Mouse (Mus musculus) stomach, embryonic 16.5 days (tissue): ENCODE results near the gene Adh6b. TPM values are rescaled to one million over a fixed set of nuclear protein-coding genes. Genes with fewer than 3 reads are reported as not detected.

Experiments
- ATAC-seq: fragments of 200-750 bp; cut with Nextera tagmentation; 2 replicates; pipeline ENCODE4 v1.8.0; 2017; ENCODE audit warnings: moderate number of reproducible peaks, moderate TSS enrichment; ENCODE audit not compliant: insufficient read depth, low FRiP score
- H3K27ac ChIP-seq: fragments of 300-500 bp; sonication (generic); 2 replicates; pipeline ENCODE4 v1.5.1; 2014; ENCODE audit warnings: low read length
- H3K27me3 ChIP-seq: fragments of 300-500 bp; sonication (generic); 2 replicates; pipeline ENCODE4 v1.6.1; 2014; ENCODE audit warnings: low read length, control low read depth, mixed read lengths; ENCODE audit not compliant: control insufficient read depth, insufficient read depth
- H3K36me3 ChIP-seq: fragments of 300-500 bp; sonication (generic); 2 replicates; pipeline ENCODE4 v1.6.1; 2014; ENCODE audit warnings: low read length; ENCODE audit not compliant: control insufficient read depth, insufficient read depth
- H3K4me1 ChIP-seq: fragments of 300-500 bp; sonication (generic); 2 replicates; pipeline ENCODE4 v1.6.1; 2014; ENCODE audit warnings: low read length, control low read depth, mixed read lengths; ENCODE audit not compliant: control insufficient read depth, insufficient read depth
- H3K4me2 ChIP-seq: fragments of 300-500 bp; sonication (generic); 2 replicates; pipeline ENCODE4 v1.6.1; 2014; ENCODE audit warnings: low read depth, low read length, mixed read lengths
- H3K4me3 ChIP-seq: fragments of 300-500 bp; sonication (generic); replicated peaks from 2 replicates; pipeline ENCODE4 v1.5.1; 2014; ENCODE audit warnings: mild to moderate bottlenecking, low read length
- H3K9ac ChIP-seq: fragments of 300-500 bp; sonication (generic); 2 replicates; pipeline ENCODE4 v1.6.1; 2014; ENCODE audit warnings: low read length
- H3K9me3 ChIP-seq: fragments of 300-500 bp; sonication (generic); replicated peaks from 2 replicates; pipeline ENCODE4 v1.6.1; 2016; ENCODE audit warnings: low read length, control low read depth; ENCODE audit not compliant: control insufficient read depth
- WGBS: fragments of 180-500 bp; shearing (Covaris S2); extraction: QIAGEN DNeasy Blood & Tissue Kit; methylation state at CpG from one replicate; pipeline ENCODE4 v1.1.7; 2014; 5-methylcytosine and 5-hydroxymethylcytosine counted together
- polyA plus RNA-seq: library from polyadenylated mRNA; unstranded; fragments of >200 nt; fragmentation: Nextera tagmentation; extraction: Ambion mirVana; gene quantifications from 2 replicates; pipeline ENCODE4 v1.2.1, GENCODE M21; 2015

Adh6b gene
- polyA plus RNA-seq: 0.13 and 0.39 TPM in 2 replicates

GRCm38 (mm10) chr3:138341471-138341870 lies at the start of gene Adh6b:
Gene Adh6b (plus strand): TSS chr3:138341775.
- Histone ChIP-seq H3K4me2 (no peak within 1 kb of the TSS), H3K9me3 (no peaks in the 10 kb centered on the region), H3K36me3 (no peaks in the 10 kb centered on the region), H3K4me3 (no peak within 1 kb of the TSS), H3K4me1 (no peaks in the 10 kb centered on the region), H3K27me3 (no peaks in the 10 kb centered on the region), H3K9ac (no peak within 1 kb of the TSS), H3K27ac (no peak within 1 kb of the TSS)
- ATAC-seq: no peak
- WGBS: 75% methylated on average over 14 of the region's 14 CpGs

DNA sequence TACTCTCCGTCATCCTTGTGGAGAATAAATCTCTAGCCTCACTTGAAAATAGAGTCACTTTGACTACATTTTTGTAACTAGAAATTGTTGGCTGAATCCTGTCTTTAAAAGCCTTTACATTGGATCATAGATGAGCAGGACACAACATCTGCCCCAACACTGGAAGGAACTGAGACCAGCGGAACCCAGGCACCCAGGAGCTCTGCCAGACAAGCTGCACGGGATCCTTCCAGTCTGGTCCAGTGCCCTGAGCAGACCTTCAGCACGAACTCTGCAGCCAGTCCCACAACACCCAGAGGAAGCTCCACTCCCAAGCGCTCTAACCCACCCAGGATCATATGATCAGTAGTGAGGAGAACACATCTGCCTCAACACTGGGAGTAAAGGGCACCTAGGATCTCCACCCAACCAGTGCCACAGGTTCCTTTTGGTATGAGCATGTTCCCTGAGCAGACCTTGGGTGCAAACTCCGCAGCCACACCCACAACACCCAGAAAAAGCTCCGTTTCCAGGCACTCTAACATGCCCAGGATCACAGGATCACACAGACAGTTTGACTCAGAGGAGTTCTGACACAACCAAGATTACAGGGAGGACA lies 48.2 kb upstream of the Adh6b start:
- H3K4me3 ChIP-seq: no peak overlapping the region
- ATAC-seq: no peak
- H3K9me3 ChIP-seq: peaks cover 11% of the 10 kb centered on the region; the same call in 1 of the 2 replicates
- H3K27ac ChIP-seq: no peak overlapping the region
- H3K9ac ChIP-seq: no peak overlapping the region
- H3K4me2 ChIP-seq: no peak overlapping the region
- H3K27me3 ChIP-seq: no peaks in the 10 kb centered on the region
- no peaks in the 10 kb centered on the region for H3K4me1 ChIP-seq
- H3K36me3 ChIP-seq: 0 out of 2 replicates have a peak, but pooled peaks cover 4% of the 10 kb centered on the region
- WGBS: 83% methylated on average over 7 of the region's 7 CpGs

GRCm38 (mm10) chr3:138300130-138300529 lies 41.4 kb upstream of the Adh6b start:
- 0 out of 2 replicates have a peak, but pooled peaks cover 4% of the 10 kb centered on the region for H3K36me3 ChIP-seq
- ATAC-seq: no peak
- 86% methylated on average over 9 of the region's 9 CpGs for WGBS
- no peak overlapping the region for H3K27ac ChIP-seq
- H3K4me2 ChIP-seq: no peak overlapping the region
- peaks cover 14% of the 10 kb centered on the region; the same call in 1 of the 2 replicates for H3K9me3 ChIP-seq
- no peak overlapping the region for H3K9ac ChIP-seq
- peaks cover 13% of the 10 kb centered on the region for H3K4me1 ChIP-seq
- no peaks in the 10 kb centered on the region for H3K27me3 ChIP-seq
- H3K4me3 ChIP-seq: no peak overlapping the region

GRCm38 (mm10) chr3:138302676-138303075 lies 38.9 kb upstream of the Adh6b start:
- Histone ChIP-seq H3K27ac (no peak overlapping the region), H3K9me3 (peaks cover 9% of the 10 kb centered on the region; the same call in 1 of the 2 replicates), H3K27me3 (no peaks in the 10 kb centered on the region), H3K4me3 (no peak overlapping the region), H3K9ac (no peak overlapping the region), H3K4me2 (no peak overlapping the region), H3K4me1 (peaks cover 23% of the 10 kb centered on the region), H3K36me3 (0 out of 2 replicates have a peak, but pooled peaks cover 4% of the 10 kb centered on the region)
- 71% methylated on average over 4 of the region's 4 CpGs for WGBS
- no peak for ATAC-seq

GRCm38 (mm10) chr3:138303771-138304488 lies 37.6 kb upstream of the Adh6b start:
- no peak overlapping the region for H3K4me3 ChIP-seq
- peak; percentile 25; the same call in 1 of the 2 replicates for ATAC-seq
- 54% methylated on average over 6 of the region's 6 CpGs for WGBS
- H3K27ac ChIP-seq: peak overlapping the region; percentile 71
- no peak overlapping the region for H3K4me2 ChIP-seq
- no peak overlapping the region for H3K9ac ChIP-seq
- H3K4me1 ChIP-seq: peaks cover 23% of the 10 kb centered on the region
- H3K9me3 ChIP-seq: no peaks in the 10 kb centered on the region
- H3K36me3 ChIP-seq: no peaks in the 10 kb centered on the region
- no peaks in the 10 kb centered on the region for H3K27me3 ChIP-seq

- peak overlapping the region; percentile 71 for H3K27ac ChIP-seq
- H3K4me2 ChIP-seq: no peak overlapping the region
- H3K4me1 ChIP-seq: peaks cover 23% of the 10 kb centered on the region
- H3K27me3 ChIP-seq: no peaks in the 10 kb centered on the region
- 42% methylated on average over 4 of the region's 4 CpGs for WGBS
- ATAC-seq: no peak
- no peaks in the 10 kb centered on the region for H3K36me3 ChIP-seq
- no peak overlapping the region for H3K9ac ChIP-seq
- no peak overlapping the region for H3K4me3 ChIP-seq
- H3K9me3 ChIP-seq: no peaks in the 10 kb centered on the region
Measured at GRCm38 (mm10) chr3:138304489-138304871, 37.1 kb upstream of the Adh6b start.

DNA sequence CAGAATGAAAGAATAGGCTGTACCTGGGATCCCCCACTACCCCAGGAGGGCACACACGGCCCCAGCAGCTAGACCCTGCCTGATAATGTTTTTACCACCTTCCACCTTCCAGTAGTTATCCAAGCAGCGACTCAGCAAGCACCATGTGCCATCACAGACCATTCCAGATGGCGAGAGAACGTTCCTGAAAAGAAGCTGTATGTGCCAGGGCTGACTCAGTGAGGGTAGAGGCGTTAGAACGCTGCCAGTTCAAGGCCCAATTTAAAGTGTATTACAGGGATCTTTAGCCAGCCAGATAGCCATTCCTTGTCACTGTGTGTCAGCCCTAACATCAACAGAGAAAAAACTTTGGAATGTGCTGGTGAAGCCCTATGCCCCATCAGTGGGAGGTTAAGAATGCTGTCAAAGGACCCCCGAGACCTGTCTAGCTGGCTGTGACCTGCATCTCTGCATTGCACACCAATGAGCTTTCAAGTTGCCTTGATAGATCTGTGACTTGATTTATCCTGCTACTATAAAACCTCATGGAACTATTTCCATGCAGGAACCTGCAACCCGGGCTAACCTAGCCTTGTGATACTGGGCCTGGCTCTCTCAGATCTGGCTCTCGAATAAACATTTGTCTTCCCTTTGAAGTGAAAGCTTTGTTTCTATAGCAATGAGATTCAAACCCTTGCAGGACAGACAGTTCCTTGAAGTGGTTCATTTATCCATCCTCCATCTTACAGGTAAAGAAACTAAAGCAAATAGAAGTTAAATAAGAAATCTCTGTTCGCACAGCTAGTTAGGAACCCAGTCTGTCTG lies 35.9 kb upstream of the Adh6b start:
- peak; percentile 46; the same call in 1 of the 2 replicates for ATAC-seq
- Histone ChIP-seq H3K9me3 (no peaks in the 10 kb centered on the region), H3K27me3 (no peaks in the 10 kb centered on the region), H3K4me1 (peaks cover 23% of the 10 kb centered on the region), H3K4me2 (0 out of 2 replicates have a peak overlapping the region, but pooled peaks have one; percentile 36), H3K9ac (no peak overlapping the region), H3K27ac (peak overlapping the region; percentile 71), H3K4me3 (no peak overlapping the region), H3K36me3 (no peaks in the 10 kb centered on the region)
- WGBS: 47% methylated on average over 10 of the region's 10 CpGs

DNA sequence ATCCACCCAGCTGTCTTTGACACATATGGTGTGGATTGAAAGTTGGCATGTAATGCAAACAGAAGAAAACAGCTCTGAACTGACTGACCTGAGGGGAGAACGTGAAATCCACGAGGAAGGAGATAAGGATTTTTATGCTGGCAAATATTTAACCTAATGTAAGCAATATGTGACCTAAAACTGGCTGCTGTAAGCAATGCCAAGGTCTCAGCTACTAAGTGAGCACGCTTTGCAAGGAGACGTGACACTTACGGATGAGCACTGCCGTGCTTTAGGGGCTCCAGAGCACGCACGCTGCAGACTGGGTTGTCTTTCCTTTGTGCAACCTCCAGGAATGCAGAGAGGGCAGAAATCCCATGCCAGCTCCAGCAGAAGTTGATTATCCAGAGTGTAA lies 35.3 kb upstream of the Adh6b start:
- 12% methylated on average over 8 of the region's 8 CpGs for WGBS
- peak; percentile 81 for ATAC-seq
- Histone ChIP-seq H3K4me1 (peaks cover 23% of the 10 kb centered on the region), H3K27me3 (no peaks in the 10 kb centered on the region), H3K27ac (0 out of 2 replicates have a peak overlapping the region, but pooled peaks have one; percentile 71), H3K9me3 (no peaks in the 10 kb centered on the region), H3K4me2 (peak overlapping the region; percentile 36), H3K4me3 (no peak overlapping the region), H3K9ac (no peak overlapping the region), H3K36me3 (no peaks in the 10 kb centered on the region)
